Mouse (Mus musculus) megakaryocyte, embryonic 14.5 days (primary cell): ENCODE results near the gene Olfr1369-ps1. TPM values are rescaled to one million over a fixed set of nuclear protein-coding genes. Genes with fewer than 3 reads are reported as not detected.

Experiments
- H3K27me3 ChIP-seq: replicated peaks from 2 replicates; pipeline ENCODE3; 2012; ENCODE audit warnings: inconsistent platforms
- H3K36me3 ChIP-seq: replicated peaks from 2 replicates; pipeline ENCODE3; 2012; ENCODE audit warnings: low read length, inconsistent platforms, mixed read lengths
- H3K4me1 ChIP-seq: 2 replicates; pipeline ENCODE4 v1.6.1; 2012; ENCODE audit warnings: inconsistent platforms
- H3K4me3 ChIP-seq: replicated peaks from 2 replicates; pipeline ENCODE3; 2012; ENCODE audit warnings: moderate library complexity, mild to moderate bottlenecking, inconsistent platforms
- H3K9me3 ChIP-seq: 2 replicates; pipeline ENCODE4 v1.6.1; 2012; ENCODE audit warnings: inconsistent platforms
- FLI1 ChIP-seq: IDR thresholded peaks from 2 replicates; pipeline ENCODE4 v1.6.1; 2012; ENCODE audit warnings: low read length, inconsistent platforms, mixed read lengths
- GATA1 ChIP-seq: IDR thresholded peaks from 3 replicates; pipeline ENCODE4 v1.6.1; 2012; ENCODE audit warnings: mixed read lengths, low read length, inconsistent platforms, borderline replicate concordance
- polyA plus RNA-seq: library from polyadenylated mRNA; stranded (reverse); fragments of >175 nt; gene quantifications from 2 replicates; pipeline ENCODE4 v1.2.3, GENCODE M21; 2012; ENCODE audit warnings: low replicate concordance; ENCODE audit not compliant: insufficient read depth

The Olfr1369-ps1 gene
- polyA plus RNA-seq, 1 experiment = not detected

DNA sequence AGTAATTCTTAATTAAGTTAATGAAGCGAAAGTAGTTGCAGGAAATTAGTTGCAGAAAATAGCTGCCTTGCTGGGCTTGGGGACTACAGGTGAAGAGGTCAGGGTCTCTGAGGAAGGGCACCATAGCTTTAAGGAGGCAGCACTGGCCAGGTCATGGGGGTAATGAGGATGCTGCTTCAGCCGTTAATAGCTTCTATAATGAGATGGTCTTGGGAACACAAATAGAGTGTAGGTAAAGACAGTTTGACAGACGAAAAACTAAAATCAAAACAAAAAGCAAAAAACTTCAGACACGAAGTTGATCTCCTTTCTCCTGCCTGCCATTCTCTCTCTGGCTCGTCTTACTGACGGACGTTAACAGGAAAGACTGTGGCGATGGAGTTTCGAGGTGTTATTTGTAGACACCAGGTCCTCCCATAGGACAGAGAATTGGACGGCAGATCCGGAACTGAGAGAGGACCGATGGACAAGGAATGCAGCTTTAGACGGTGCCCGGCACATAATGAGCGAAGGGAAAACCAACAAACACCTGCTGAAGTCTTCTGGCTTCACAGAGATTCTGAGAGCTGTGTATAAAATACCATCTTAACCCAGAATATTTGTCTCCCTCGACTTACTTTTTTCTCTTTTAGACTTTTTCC, 57.2 kb downstream of the Olfr1369-ps1 start:
- Histone ChIP-seq H3K4me3 (peak overlapping the region; percentile 96), H3K9me3 (no peaks in the 10 kb centered on the region), H3K27me3 (peaks cover 4% of the 10 kb centered on the region), H3K4me1 (peaks cover 37% of the 10 kb centered on the region), H3K36me3 (no peaks in the 10 kb centered on the region)
- TF ChIP-seq GATA1 (no peak), FLI1 (no peak)

Other genes with a start within 250 kb of the Olfr1369-ps1 start
- gene Olfr1370, start 36.5 kb upstream of the Olfr1369-ps1 start, polyA plus RNA-seq = not detected in 2 replicates
- not detected in 2 replicates for gene Olfr263, start 18.2 kb downstream of the Olfr1369-ps1 start, polyA plus RNA-seq
- not detected in 2 replicates for gene Olfr1368, start 34.4 kb downstream of the Olfr1369-ps1 start, polyA plus RNA-seq
- gene Trim27, start 68.0 kb downstream of the Olfr1369-ps1 start, polyA plus RNA-seq = 63.6 and 88.3 TPM in 2 replicates
- not detected in 2 replicates for gene Gpx5, start 181.2 kb downstream of the Olfr1369-ps1 start, polyA plus RNA-seq
- gene Gpx6, start 200.6 kb downstream of the Olfr1369-ps1 start, polyA plus RNA-seq = not detected in 2 replicates
- not detected in 2 replicates for gene Olfr1367, start 235.4 kb downstream of the Olfr1369-ps1 start, polyA plus RNA-seq